Mouse (Mus musculus): ENCODE results near the gene Cd47.

DNA sequence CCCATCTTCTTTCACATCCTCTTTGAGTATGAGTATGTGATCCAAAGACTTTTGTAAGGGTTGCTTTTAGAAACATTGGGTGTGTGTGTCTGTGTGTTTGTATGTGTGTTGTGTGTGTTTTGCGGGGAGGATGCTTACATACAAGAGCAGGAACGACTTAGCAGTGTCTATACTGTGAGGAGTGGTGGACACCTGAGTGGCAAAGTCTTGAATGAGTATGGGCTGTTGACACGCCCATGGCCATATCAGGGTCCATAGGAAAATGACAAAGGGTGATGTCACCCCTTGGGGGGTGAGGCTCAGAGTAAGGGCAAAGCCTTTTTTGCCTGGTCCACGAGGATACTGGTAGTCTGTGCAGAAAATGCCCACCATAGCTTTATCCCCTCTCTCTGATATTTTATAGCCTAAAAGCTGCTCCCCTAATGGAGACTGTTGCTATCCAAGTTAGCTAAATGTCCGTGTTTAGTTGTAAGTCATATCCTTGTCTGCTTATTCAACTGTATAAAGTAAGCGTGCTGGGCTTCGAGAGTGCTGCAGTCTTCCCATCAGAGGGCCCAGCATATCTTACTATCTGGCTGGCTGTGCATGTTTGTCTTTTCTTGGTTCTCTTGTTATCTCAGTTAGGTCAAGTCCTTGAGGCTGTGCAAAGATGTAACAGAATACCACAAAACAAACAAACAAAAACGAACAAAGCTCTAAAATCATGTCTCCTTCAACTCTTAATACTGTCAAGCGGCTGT, 76.1 kb downstream of the Cd47 start:
- TF ChIP-seq CTCF (IDR thresholded peaks at IDR 0.05; ENCODE audit: low read depth) (no peak), EP300 (IDR thresholded peaks at IDR 0.05; ENCODE audit: low read depth) (no peak)

Measured in liver, postnatal 0 days (tissue).